Mouse (Mus musculus) heart, embryonic 11.5 days (tissue): Measurements from ENCODE around the gene Fzd7. TPM values are rescaled to one million over a fixed set of nuclear protein-coding genes. Genes with fewer than 3 reads are reported as not detected.
"Not testable (repeated sequence)": the region's sequence is repeated elsewhere in the genome, so short reads cannot be mapped to it uniquely, and the experiment has no call there.

ENCODE experiments used
- ATAC-seq: fragments of 200-750 bp; cut with Nextera tagmentation; replicated peaks from 2 replicates; pipeline ENCODE4 v1.8.0; 2017; ENCODE audit warnings: moderate library complexity; ENCODE audit not compliant: insufficient number of reproducible peaks, low FRiP score, low TSS enrichment
- H3K27ac ChIP-seq: fragments of 300-500 bp; sonication (generic); 2 replicates; pipeline ENCODE4 v1.5.1; 2014; ENCODE audit warnings: mild to moderate bottlenecking, low read depth, low read length
- H3K27me3 ChIP-seq: fragments of 300-500 bp; sonication (generic); 2 replicates; pipeline ENCODE4 v1.6.1; 2014; ENCODE audit warnings: mild to moderate bottlenecking, low read length, mixed read lengths; ENCODE audit not compliant: control insufficient read depth, insufficient read depth
- H3K36me3 ChIP-seq: fragments of 300-500 bp; sonication (generic); 2 replicates; pipeline ENCODE4 v1.6.1; 2014; ENCODE audit warnings: mild to moderate bottlenecking, low read length, moderate library complexity, mixed read lengths; ENCODE audit not compliant: control insufficient read depth, insufficient read depth
- H3K4me1 ChIP-seq: fragments of 300-500 bp; sonication (generic); 2 replicates; pipeline ENCODE4 v1.6.1; 2014; ENCODE audit warnings: low read length; ENCODE audit not compliant: control insufficient read depth, insufficient read depth
- H3K4me2 ChIP-seq: fragments of 300-500 bp; sonication (generic); 2 replicates; pipeline ENCODE4 v1.6.1; 2014; ENCODE audit warnings: mild to moderate bottlenecking, moderate library complexity
- H3K4me3 ChIP-seq: fragments of 300-500 bp; sonication (generic); 2 replicates; pipeline ENCODE4 v1.5.1; 2014; ENCODE audit warnings: low read depth, low read length
- H3K9ac ChIP-seq: fragments of 300-500 bp; sonication (generic); 2 replicates; pipeline ENCODE4 v1.6.1; 2014; ENCODE audit warnings: mild to moderate bottlenecking, low read depth, low read length, moderate library complexity
- H3K9me3 ChIP-seq: fragments of 300-500 bp; sonication (generic); replicated peaks from 2 replicates; pipeline ENCODE4 v1.6.1; 2016; ENCODE audit warnings: low read length; ENCODE audit not compliant: control insufficient read depth
- WGBS: fragments of 180-500 bp; shearing (Covaris S2); extraction: QIAGEN DNeasy Blood & Tissue Kit; methylation state at CpG from one replicate; pipeline ENCODE4 v1.1.7; 2014; ENCODE audit not compliant: insufficient replicate concordance; 5-methylcytosine and 5-hydroxymethylcytosine counted together
- polyA plus RNA-seq: library from polyadenylated mRNA; unstranded; fragments of >200 nt; fragmentation: Nextera tagmentation; extraction: Ambion mirVana; gene quantifications from 2 replicates; pipeline ENCODE4 v1.2.1, GENCODE M21; 2014

The Fzd7 gene
- polyA plus RNA-seq, 1 experiment from 2014 or later: 6.0 TPM

GRCm38 (mm10) chr1:59442721-59443120 is 39.5 kb upstream of the Fzd7 start:
- ATAC-seq, H3K36me3 ChIP-seq, H3K4me1 ChIP-seq, H3K27me3 ChIP-seq, H3K4me2 ChIP-seq, H3K4me3 ChIP-seq, H3K27ac ChIP-seq, H3K9me3 ChIP-seq, H3K9ac ChIP-seq: not testable (repeated sequence)
- 90% methylated on average over 14 of the region's 14 CpGs for WGBS

GRCm38 (mm10) chr1:59444127-59444660 is 38.0 kb upstream of the Fzd7 start:
- no peak for ATAC-seq
- Histone ChIP-seq H3K27ac (no peak overlapping the region), H3K9ac (no peak overlapping the region), H3K36me3 (no peaks in the 10 kb centered on the region), H3K4me3 (no peak overlapping the region), H3K4me2 (no peak overlapping the region), H3K9me3 (no peaks in the 10 kb centered on the region), H3K27me3 (peaks cover 3% of the 10 kb centered on the region; the same call in 1 of the 2 replicates), H3K4me1 (0 out of 2 replicates have a peak, but pooled peaks cover 3% of the 10 kb centered on the region)
- WGBS: 79% methylated on average over 3 of the region's 3 CpGs

- Histone ChIP-seq H3K9me3 (no peaks in the 10 kb centered on the region), H3K36me3 (no peaks in the 10 kb centered on the region), H3K9ac (no peak overlapping the region), H3K4me2 (no peak overlapping the region), H3K27ac (no peak overlapping the region), H3K4me3 (no peak overlapping the region), H3K4me1 (0 out of 2 replicates have a peak, but pooled peaks cover 5% of the 10 kb centered on the region), H3K27me3 (peaks cover 6% of the 10 kb centered on the region; the same call in 1 of the 2 replicates)
- no peak for ATAC-seq
- WGBS: 76% methylated on average over 5 of the region's 5 CpGs
Observed at GRCm38 (mm10) chr1:59445242-59445641, 37.0 kb upstream of the Fzd7 start.

GRCm38 (mm10) chr1:59448497-59449270 is 33.5 kb upstream of the Fzd7 start:
- Histone ChIP-seq H3K9ac (no peak overlapping the region), H3K27ac (no peak overlapping the region), H3K36me3 (no peaks in the 10 kb centered on the region), H3K4me2 (peak overlapping the region; percentile 27; the same call in 1 of the 2 replicates), H3K9me3 (peaks cover 3% of the 10 kb centered on the region; the same call in 1 of the 2 replicates), H3K27me3 (peaks cover 6% of the 10 kb centered on the region; the same call in 1 of the 2 replicates), H3K4me1 (0 out of 2 replicates have a peak, but pooled peaks cover 6% of the 10 kb centered on the region), H3K4me3 (no peak overlapping the region)
- WGBS: 46% methylated on average over 11 of the region's 11 CpGs
- no peak for ATAC-seq

- Histone ChIP-seq H3K27ac (no peak overlapping the region), H3K4me2 (peak overlapping the region; percentile 27; the same call in 1 of the 2 replicates), H3K9ac (no peak overlapping the region), H3K9me3 (peaks cover 3% of the 10 kb centered on the region; the same call in 1 of the 2 replicates), H3K36me3 (no peaks in the 10 kb centered on the region), H3K27me3 (peaks cover 6% of the 10 kb centered on the region; the same call in 1 of the 2 replicates), H3K4me3 (no peak overlapping the region), H3K4me1 (0 out of 2 replicates have a peak, but pooled peaks cover 6% of the 10 kb centered on the region)
- no peak for ATAC-seq
- WGBS: 24% methylated on average over 11 of the region's 11 CpGs
Observed at GRCm38 (mm10) chr1:59449423-59449822, 32.8 kb upstream of the Fzd7 start.

GRCm38 (mm10) chr1:59450896-59451295 is 31.3 kb upstream of the Fzd7 start:
- 77% methylated on average over 11 of the region's 11 CpGs for WGBS
- Histone ChIP-seq H3K9me3 (peaks cover 3% of the 10 kb centered on the region; the same call in 1 of the 2 replicates), H3K4me2 (no peak overlapping the region), H3K27me3 (peaks cover 6% of the 10 kb centered on the region; the same call in 1 of the 2 replicates), H3K4me1 (0 out of 2 replicates have a peak, but pooled peaks cover 6% of the 10 kb centered on the region), H3K4me3 (no peak overlapping the region), H3K36me3 (no peaks in the 10 kb centered on the region), H3K9ac (no peak overlapping the region), H3K27ac (no peak overlapping the region)
- no peak for ATAC-seq

- Histone ChIP-seq H3K36me3 (no peaks in the 10 kb centered on the region), H3K9ac (no peak overlapping the region), H3K4me2 (no peak overlapping the region), H3K27me3 (peaks cover 6% of the 10 kb centered on the region; the same call in 1 of the 2 replicates), H3K27ac (no peak overlapping the region), H3K9me3 (peaks cover 3% of the 10 kb centered on the region; the same call in 1 of the 2 replicates), H3K4me3 (no peak overlapping the region), H3K4me1 (0 out of 2 replicates have a peak, but pooled peaks cover 6% of the 10 kb centered on the region)
- WGBS: 22% methylated on average over 9 of the region's 9 CpGs
- ATAC-seq: no peak
Observed at GRCm38 (mm10) chr1:59451584-59451983, 30.6 kb upstream of the Fzd7 start.

- 12% methylated on average over 3 of the region's 3 CpGs for WGBS
Observed at GRCm38 (mm10) chr1:59456825-59457224, 25.4 kb upstream of the Fzd7 start.

More at GRCm38 (mm10) chr1:59456825-59457224, 25.4 kb upstream of the Fzd7 start:
- no peaks in the 10 kb centered on the region for H3K27me3 ChIP-seq
- H3K27ac ChIP-seq: no peak overlapping the region
- H3K4me2 ChIP-seq: no peak overlapping the region
- H3K4me3 ChIP-seq: no peak overlapping the region
- H3K9ac ChIP-seq: no peak overlapping the region
- no peaks in the 10 kb centered on the region for H3K36me3 ChIP-seq
- no peaks in the 10 kb centered on the region for H3K4me1 ChIP-seq
- no peak for ATAC-seq
- peaks cover 3% of the 10 kb centered on the region; the same call in 1 of the 2 replicates for H3K9me3 ChIP-seq
